Mouse (Mus musculus) erythroblast, embryonic 14.5 days (primary cell): ENCODE measurements around the gene Pex12. TPM values are rescaled to one million over a fixed set of nuclear protein-coding genes. Genes with fewer than 3 reads are reported as not detected.

Source experiments
- H3K27me3 ChIP-seq: 2 replicates; pipeline ENCODE4 v1.6.1; 2012; ENCODE audit warnings: inconsistent platforms; ENCODE audit not compliant: control insufficient read depth
- H3K36me3 ChIP-seq: 2 replicates; pipeline ENCODE4 v1.6.1; 2012; ENCODE audit warnings: mild to moderate bottlenecking, inconsistent platforms; ENCODE audit not compliant: control insufficient read depth
- H3K4me1 ChIP-seq: 2 replicates; pipeline ENCODE4 v1.6.1; 2012; ENCODE audit warnings: inconsistent platforms; ENCODE audit not compliant: control insufficient read depth
- H3K4me3 ChIP-seq: replicated peaks from 2 replicates; pipeline ENCODE3; 2012; ENCODE audit warnings: moderate library complexity, mild to moderate bottlenecking, inconsistent platforms
- H3K9me3 ChIP-seq: 2 replicates; pipeline ENCODE4 v1.6.1; 2012; ENCODE audit warnings: low read length, inconsistent platforms, mixed read lengths; ENCODE audit not compliant: control insufficient read depth
- GATA1 ChIP-seq: IDR thresholded peaks from 2 replicates; pipeline ENCODE4 v1.6.1; 2012; ENCODE audit warnings: low read length, inconsistent platforms, mixed read lengths
- TAL1 ChIP-seq: IDR thresholded peaks from 3 replicates; pipeline ENCODE4 v1.6.1; 2012; ENCODE audit warnings: low read length, inconsistent platforms, mixed read lengths
- polyA plus RNA-seq: library from polyadenylated mRNA; stranded (reverse); fragments of >175 nt; gene quantifications from 2 replicates; pipeline ENCODE4 v1.2.3, GENCODE M21; 2012

Gene Pex12
- polyA plus RNA-seq, 1 experiment = 0.07 TPM

- TF ChIP-seq GATA1 (no peak), TAL1 (no peak)
- Histone ChIP-seq H3K4me3 (no peak overlapping the region), H3K9me3 (no peaks in the 10 kb centered on the region), H3K36me3 (peaks cover 43% of the 10 kb centered on the region), H3K27me3 (no peaks in the 10 kb centered on the region), H3K4me1 (peaks cover 51% of the 10 kb centered on the region)
Observed at GRCm38 (mm10) chr11:83304485-83304884, 2.1 kb upstream of the Pex12 start.

GRCm38 (mm10) chr11:83303751-83304150 lies 1.4 kb upstream of the Pex12 start:
- Histone ChIP-seq H3K4me3 (peak overlapping the region; percentile 70), H3K9me3 (no peaks in the 10 kb centered on the region), H3K4me1 (peaks cover 56% of the 10 kb centered on the region), H3K27me3 (no peaks in the 10 kb centered on the region), H3K36me3 (peaks cover 36% of the 10 kb centered on the region)
- TF ChIP-seq GATA1 (no peak), TAL1 (no peak)

DNA sequence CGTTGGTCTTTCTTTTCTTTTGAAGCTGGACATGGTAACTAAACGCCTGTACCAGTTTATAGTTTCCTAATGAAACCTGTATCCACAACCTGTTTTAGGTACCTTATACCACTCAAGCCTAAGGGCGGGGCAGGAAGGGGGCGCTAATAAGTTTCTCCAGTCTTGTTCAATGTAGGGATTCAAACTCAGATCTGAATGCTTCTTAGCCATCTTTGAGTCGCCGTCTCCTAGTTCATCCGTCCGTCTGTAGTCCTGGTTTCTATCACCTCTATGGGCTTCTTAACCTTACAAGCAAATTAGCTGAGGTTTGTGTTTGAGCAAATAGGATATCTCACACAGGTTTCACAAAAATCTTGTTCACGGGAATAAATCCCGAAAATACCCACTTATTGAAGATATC lies 262 bp downstream of the Pex12 start:
- Histone ChIP-seq H3K36me3 (peaks cover 35% of the 10 kb centered on the region), H3K4me3 (peak overlapping the region; percentile 70), H3K9me3 (no peaks in the 10 kb centered on the region), H3K27me3 (no peaks in the 10 kb centered on the region), H3K4me1 (peaks cover 72% of the 10 kb centered on the region)
- TF ChIP-seq TAL1 (no peak), GATA1 (no peak)

DNA sequence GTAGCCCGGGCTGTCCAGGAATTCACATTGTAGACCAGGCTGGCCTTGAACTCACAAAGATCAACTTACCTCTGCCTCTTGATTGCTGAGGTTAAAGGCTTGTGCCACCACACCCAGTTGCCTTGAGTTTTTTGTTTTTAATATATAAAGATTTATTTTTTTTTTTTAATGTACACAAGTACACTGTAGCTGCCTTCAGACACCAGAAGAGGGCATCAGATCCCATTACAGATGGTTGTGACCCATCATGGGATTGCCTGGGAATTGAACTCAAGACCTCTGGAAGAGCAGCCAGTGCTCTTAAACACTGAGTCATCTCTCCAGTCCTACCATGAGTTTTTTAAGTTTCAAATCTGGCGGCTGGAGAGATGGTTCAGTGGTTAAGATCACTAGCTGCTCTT lies 955 bp downstream of the Pex12 start:
- TF ChIP-seq GATA1 (no peak), TAL1 (no peak)
- H3K4me1 ChIP-seq = peaks cover 77% of the 10 kb centered on the region
- H3K9me3 ChIP-seq = no peaks in the 10 kb centered on the region
- H3K36me3 ChIP-seq = peaks cover 37% of the 10 kb centered on the region
- peak overlapping the region; percentile 70 for H3K4me3 ChIP-seq
- H3K27me3 ChIP-seq = no peaks in the 10 kb centered on the region

GRCm38 (mm10) chr11:83299724-83300123 lies 2.7 kb downstream of the Pex12 start:
- H3K27me3 ChIP-seq = no peaks in the 10 kb centered on the region
- H3K4me3 ChIP-seq = peak overlapping the region; percentile 95
- peaks cover 88% of the 10 kb centered on the region for H3K4me1 ChIP-seq
- peaks cover 51% of the 10 kb centered on the region for H3K36me3 ChIP-seq
- TF ChIP-seq TAL1 (no peak), GATA1 (no peak)
- H3K9me3 ChIP-seq = no peaks in the 10 kb centered on the region

- no peak for TF ChIP-seq GATA1
- no peak for TF ChIP-seq TAL1
- Histone ChIP-seq H3K27me3 (no peaks in the 10 kb centered on the region), H3K4me1 (peaks cover 86% of the 10 kb centered on the region), H3K4me3 (peak within 1 kb of the TSS; percentile 95), H3K9me3 (no peaks in the 10 kb centered on the region), H3K36me3 (peaks cover 61% of the 10 kb centered on the region)
Observed at GRCm38 (mm10) chr11:83298225-83299195, 3.9 kb downstream of the Pex12 start, which contains the start of gene Ap2b1. Gene Ap2b1 (plus strand): TSS chr11:83299024.

DNA sequence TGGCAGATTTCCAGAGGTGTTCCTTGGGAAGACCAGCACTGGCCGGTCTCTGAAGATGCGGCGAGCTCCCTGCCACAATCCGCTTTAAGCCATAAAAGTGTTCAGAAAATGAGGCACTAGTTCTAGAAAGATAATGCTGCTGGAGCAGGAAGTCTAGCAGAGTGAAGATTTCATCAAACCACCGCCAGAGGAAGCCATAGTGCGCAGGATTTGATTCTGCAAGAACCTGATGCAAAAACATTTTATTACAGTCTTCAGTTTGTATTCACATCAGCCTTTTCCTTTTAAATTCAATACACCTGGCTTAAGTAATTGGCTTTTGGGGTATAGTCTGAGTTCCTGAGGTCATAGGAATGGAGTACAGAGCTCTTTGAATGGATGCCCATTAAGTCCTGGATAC lies 4.6 kb downstream of the Pex12 start:
- Histone ChIP-seq H3K4me1 (peaks cover 85% of the 10 kb centered on the region), H3K9me3 (no peaks in the 10 kb centered on the region), H3K27me3 (no peaks in the 10 kb centered on the region), H3K36me3 (peaks cover 67% of the 10 kb centered on the region), H3K4me3 (peak overlapping the region; percentile 95)
- no peak for TF ChIP-seq GATA1
- TF ChIP-seq TAL1 = no peak

GRCm38 (mm10) chr11:83294133-83294532 lies 8.3 kb downstream of the Pex12 start:
- Histone ChIP-seq H3K9me3 (no peaks in the 10 kb centered on the region), H3K4me1 (peaks cover 82% of the 10 kb centered on the region), H3K36me3 (peaks cover 59% of the 10 kb centered on the region), H3K4me3 (peak overlapping the region; percentile 98), H3K27me3 (no peaks in the 10 kb centered on the region)
- TF ChIP-seq GATA1 = no peak
- TF ChIP-seq TAL1 = no peak

GRCm38 (mm10) chr11:83293182-83293581 lies 9.2 kb downstream of the Pex12 start:
- TF ChIP-seq TAL1 (no peak), GATA1 (no peak)
- Histone ChIP-seq H3K4me1 (peaks cover 83% of the 10 kb centered on the region), H3K9me3 (no peaks in the 10 kb centered on the region), H3K4me3 (peak overlapping the region; percentile 98), H3K36me3 (peaks cover 58% of the 10 kb centered on the region), H3K27me3 (no peaks in the 10 kb centered on the region)
